Mouse (Mus musculus): ENCODE measurements around the gene Chn2. TPM values are rescaled to one million over a fixed set of nuclear protein-coding genes. Genes with fewer than 3 reads are reported as not detected.
A peak's percentile ranks its signal among the peaks of the same experiment; 100 is the strongest.

Chn2 gene
- polyA plus RNA-seq, 1 experiment from 2014 or later = 7.1 TPM

DNA sequence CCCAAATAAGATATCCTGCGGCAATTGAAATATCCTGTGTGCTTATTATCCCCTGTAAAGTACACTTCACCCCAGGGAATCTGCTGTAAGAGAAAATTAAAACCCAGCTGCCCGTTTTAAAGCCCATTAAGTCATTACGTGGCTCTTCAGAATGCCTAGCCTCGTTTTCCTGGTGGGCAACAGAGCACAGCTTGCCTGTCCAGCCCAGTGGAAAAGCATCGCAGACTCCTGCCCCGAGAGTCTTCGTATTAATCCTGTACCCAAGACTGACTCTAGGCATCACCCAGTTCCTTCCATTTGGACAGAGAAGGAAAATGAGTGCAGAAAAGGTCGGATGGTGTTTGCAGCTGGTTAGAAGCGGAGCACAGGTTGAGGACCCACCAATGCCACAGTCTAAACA lies 29.0 kb upstream of the Chn2 start:
- H3K4me1 ChIP-seq (ENCODE audit: control insufficient read depth in 2 of 2, insufficient read depth in 2 of 2, low read length in 2 of 2) = peaks cover 5 to 6% of the 10 kb centered on the region in 2 experiments; a peak in 3 of 4 replicates
- ATAC-seq (ENCODE audit: insufficient number of reproducible peaks, insufficient read depth, low FRiP score, low read depth) = no peak
- no peaks in the 10 kb centered on the region for H3K36me3 ChIP-seq (ENCODE audit: control insufficient read depth, insufficient read depth, low read length)
- H3K9ac ChIP-seq (ENCODE audit: low read length) = no peak overlapping the region
- no peak overlapping the region for H3K4me3 ChIP-seq (ENCODE audit: control insufficient read depth in 1 of 2, insufficient read depth in 1 of 2, low read depth in 1 of 2, low read length in 2 of 2)
- no peak overlapping the region for H3K27ac ChIP-seq (replicated peaks in 1 of 2; ENCODE audit: control insufficient read depth in 1 of 2, insufficient read depth in 1 of 2, low read depth in 2 of 2, low read length in 2 of 2)
- no peak overlapping the region for H3K4me2 ChIP-seq (ENCODE audit: low read length)
- WGBS = 82% methylated on average over 9 of the region's 9 CpGs
- H3K27me3 ChIP-seq (ENCODE audit: control insufficient read depth, insufficient read depth, low read length) = no peaks in the 10 kb centered on the region
- no peaks in the 10 kb centered on the region for H3K9me3 ChIP-seq (ENCODE audit: control insufficient read depth, low read length)

DNA sequence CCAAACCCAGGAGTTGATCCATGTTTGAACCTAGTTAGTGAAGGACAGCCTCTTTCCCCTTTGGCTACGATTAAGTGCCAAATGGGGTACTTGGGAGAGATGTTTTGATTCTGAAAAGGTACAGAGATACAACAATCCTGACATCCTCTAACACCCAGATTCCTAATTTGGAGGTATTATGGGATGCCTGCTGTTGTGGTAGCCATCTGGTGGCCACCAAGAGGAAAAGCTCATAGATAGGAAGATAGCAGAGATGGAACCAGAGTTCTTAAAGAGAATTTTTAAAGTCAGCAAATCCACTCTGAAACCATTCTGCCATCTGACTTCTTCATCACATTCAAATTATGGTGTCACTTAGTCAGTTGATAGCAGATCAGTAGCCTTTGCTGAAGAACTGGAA lies 27.2 kb upstream of the Chn2 start:
- Histone ChIP-seq H3K27ac (replicated peaks in 1 of 2; ENCODE audit: control insufficient read depth in 1 of 2, insufficient read depth in 1 of 2, low read depth in 2 of 2, low read length in 2 of 2) (no peak overlapping the region), H3K4me2 (ENCODE audit: low read length) (no peak overlapping the region), H3K9me3 (ENCODE audit: control insufficient read depth, low read length) (no peaks in the 10 kb centered on the region), H3K4me3 (ENCODE audit: control insufficient read depth in 1 of 2, insufficient read depth in 1 of 2, low read depth in 1 of 2, low read length in 2 of 2) (no peak overlapping the region), H3K9ac (ENCODE audit: low read length) (no peak overlapping the region), H3K27me3 (ENCODE audit: control insufficient read depth, insufficient read depth, low read length) (no peaks in the 10 kb centered on the region), H3K4me1 (ENCODE audit: control insufficient read depth in 2 of 2, insufficient read depth in 2 of 2, low read length in 2 of 2) (peaks cover 5 to 6% of the 10 kb centered on the region in 2 experiments; a peak in 3 of 4 replicates), H3K36me3 (ENCODE audit: control insufficient read depth, insufficient read depth, low read length) (no peaks in the 10 kb centered on the region)
- no peak for ATAC-seq (ENCODE audit: insufficient number of reproducible peaks, insufficient read depth, low FRiP score, low read depth)
- 86% methylated on average over 1 of the region's 1 CpGs for WGBS

DNA sequence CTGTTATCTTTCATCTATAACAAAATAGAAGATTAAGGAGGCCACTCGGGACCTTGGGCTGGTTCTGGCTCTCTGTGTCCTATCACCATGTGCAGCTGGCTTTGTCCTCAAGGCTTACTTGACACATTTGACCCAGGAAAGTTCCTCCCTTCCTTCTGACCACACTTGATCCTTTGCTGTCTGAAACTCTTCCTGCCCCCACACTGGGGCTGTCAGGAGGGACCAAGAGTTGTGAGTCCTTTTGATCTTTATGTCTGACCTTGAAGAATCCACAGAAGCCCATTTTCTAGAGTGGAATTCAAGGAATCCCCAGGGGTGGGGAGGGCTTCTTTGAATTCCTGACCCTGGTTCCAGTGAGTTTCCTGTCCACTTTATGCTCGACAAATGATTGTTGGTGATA lies 21.3 kb upstream of the Chn2 start:
- no peaks in the 10 kb centered on the region for H3K36me3 ChIP-seq (ENCODE audit: control insufficient read depth, insufficient read depth, low read length)
- no peak overlapping the region for H3K27ac ChIP-seq (replicated peaks in 1 of 2; ENCODE audit: control insufficient read depth in 1 of 2, insufficient read depth in 1 of 2, low read depth in 2 of 2, low read length in 2 of 2)
- no peak for ATAC-seq (ENCODE audit: insufficient number of reproducible peaks, insufficient read depth, low FRiP score, low read depth)
- no peak overlapping the region for H3K4me3 ChIP-seq (ENCODE audit: control insufficient read depth in 1 of 2, insufficient read depth in 1 of 2, low read depth in 1 of 2, low read length in 2 of 2)
- H3K4me1 ChIP-seq (ENCODE audit: control insufficient read depth in 2 of 2, insufficient read depth in 2 of 2, low read length in 2 of 2) = peaks cover 3 to 4% of the 10 kb centered on the region in 2 experiments; a peak in 3 of 4 replicates
- no peak overlapping the region for H3K9ac ChIP-seq (ENCODE audit: low read length)
- H3K4me2 ChIP-seq (ENCODE audit: low read length) = no peak overlapping the region
- 12% methylated on average over 2 of the region's 2 CpGs for WGBS
- H3K9me3 ChIP-seq (ENCODE audit: control insufficient read depth, low read length) = no peaks in the 10 kb centered on the region
- H3K27me3 ChIP-seq (ENCODE audit: control insufficient read depth, insufficient read depth, low read length) = no peaks in the 10 kb centered on the region

DNA sequence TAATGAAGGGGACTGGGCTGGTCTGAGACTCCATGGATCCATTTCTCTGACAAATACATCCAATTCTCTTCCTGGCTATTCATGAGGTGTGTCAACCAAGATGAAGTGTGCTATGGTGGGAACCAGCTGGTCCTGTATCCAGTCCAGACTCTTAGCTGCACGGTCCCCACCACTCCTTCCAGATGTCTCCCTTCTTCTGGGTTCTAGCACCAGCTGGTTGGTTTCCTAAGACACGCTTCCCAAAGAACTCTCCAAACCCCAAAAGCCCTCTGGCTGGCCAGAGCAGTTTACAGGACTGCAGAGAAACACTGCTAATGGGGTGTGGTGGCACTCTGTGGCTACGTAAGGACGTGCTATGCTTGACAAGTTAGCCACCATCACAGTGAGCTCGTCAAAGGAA lies 20.5 kb upstream of the Chn2 start:
- H3K9me3 ChIP-seq (ENCODE audit: control insufficient read depth, low read length) = no peaks in the 10 kb centered on the region
- no peak overlapping the region for H3K4me2 ChIP-seq (ENCODE audit: low read length)
- H3K9ac ChIP-seq (ENCODE audit: low read length) = no peak overlapping the region
- H3K4me3 ChIP-seq (ENCODE audit: control insufficient read depth in 1 of 2, insufficient read depth in 1 of 2, low read depth in 1 of 2, low read length in 2 of 2) = no peak overlapping the region
- no peaks in the 10 kb centered on the region for H3K27me3 ChIP-seq (ENCODE audit: control insufficient read depth, insufficient read depth, low read length)
- 68% methylated on average over 5 of the region's 5 CpGs for WGBS
- H3K36me3 ChIP-seq (ENCODE audit: control insufficient read depth, insufficient read depth, low read length) = no peaks in the 10 kb centered on the region
- no peak overlapping the region for H3K27ac ChIP-seq (replicated peaks in 1 of 2; ENCODE audit: control insufficient read depth in 1 of 2, insufficient read depth in 1 of 2, low read depth in 2 of 2, low read length in 2 of 2)
- peaks cover 3 to 4% of the 10 kb centered on the region in 2 experiments; a peak in 3 of 4 replicates for H3K4me1 ChIP-seq (ENCODE audit: control insufficient read depth in 2 of 2, insufficient read depth in 2 of 2, low read length in 2 of 2)
- no peak for ATAC-seq (ENCODE audit: insufficient number of reproducible peaks, insufficient read depth, low FRiP score, low read depth)

DNA sequence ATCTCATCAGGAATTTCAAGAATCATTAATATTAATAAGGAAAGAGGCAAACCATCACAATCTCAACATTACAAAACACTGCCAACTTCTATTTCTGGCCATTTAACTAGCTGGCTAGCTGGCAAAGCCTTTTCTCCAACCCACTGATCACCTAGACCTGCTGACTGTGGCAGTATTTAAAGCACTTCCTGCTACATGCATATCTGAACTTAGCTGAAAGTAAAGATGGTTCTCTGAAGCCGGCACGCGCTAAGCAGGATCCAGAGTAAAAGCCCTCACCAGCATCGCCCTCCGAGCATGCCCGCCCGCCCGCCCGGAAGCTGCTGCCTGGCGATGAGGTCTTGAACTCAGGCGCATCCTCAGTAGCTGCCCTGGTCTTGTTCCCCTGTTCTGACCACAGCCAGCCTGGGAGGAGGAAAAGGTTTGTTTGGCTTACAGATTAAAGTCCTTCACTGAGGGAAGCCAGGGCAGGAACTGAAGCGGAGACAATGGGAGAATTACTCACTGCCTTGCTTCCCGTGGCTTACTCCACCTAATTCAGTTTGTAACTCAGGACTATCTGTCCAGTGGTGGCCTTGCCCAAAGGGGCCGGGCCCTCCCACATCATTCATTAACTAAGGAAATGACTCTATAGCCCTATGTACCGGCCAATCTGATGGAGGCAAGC lies 18.1 kb upstream of the Chn2 start:
- H3K27me3 ChIP-seq (ENCODE audit: control insufficient read depth, insufficient read depth, low read length) = no peaks in the 10 kb centered on the region
- peak overlapping the region; percentile 23; the same call in 1 of the 2 replicates for H3K4me2 ChIP-seq (ENCODE audit: low read length)
- H3K36me3 ChIP-seq (ENCODE audit: control insufficient read depth, insufficient read depth, low read length) = no peaks in the 10 kb centered on the region
- H3K4me3 ChIP-seq (ENCODE audit: control insufficient read depth in 1 of 2, insufficient read depth in 1 of 2, low read depth in 1 of 2, low read length in 2 of 2) = no peak overlapping the region
- H3K4me1 ChIP-seq (ENCODE audit: control insufficient read depth in 2 of 2, insufficient read depth in 2 of 2, low read length in 2 of 2) = peaks cover 3 to 4% of the 10 kb centered on the region in 2 experiments; a peak in 3 of 4 replicates
- ATAC-seq (ENCODE audit: insufficient number of reproducible peaks, insufficient read depth, low FRiP score, low read depth) = peak; percentile 61
- peak overlapping the region; percentile 26 to 59; a peak in 3 of 4 replicates for H3K27ac ChIP-seq (replicated peaks in 1 of 2; ENCODE audit: control insufficient read depth in 1 of 2, insufficient read depth in 1 of 2, low read depth in 2 of 2, low read length in 2 of 2)
- H3K9me3 ChIP-seq (ENCODE audit: control insufficient read depth, low read length) = no peaks in the 10 kb centered on the region
- 48% methylated on average over 15 of the region's 15 CpGs for WGBS
- H3K9ac ChIP-seq (ENCODE audit: low read length) = no peak overlapping the region

DNA sequence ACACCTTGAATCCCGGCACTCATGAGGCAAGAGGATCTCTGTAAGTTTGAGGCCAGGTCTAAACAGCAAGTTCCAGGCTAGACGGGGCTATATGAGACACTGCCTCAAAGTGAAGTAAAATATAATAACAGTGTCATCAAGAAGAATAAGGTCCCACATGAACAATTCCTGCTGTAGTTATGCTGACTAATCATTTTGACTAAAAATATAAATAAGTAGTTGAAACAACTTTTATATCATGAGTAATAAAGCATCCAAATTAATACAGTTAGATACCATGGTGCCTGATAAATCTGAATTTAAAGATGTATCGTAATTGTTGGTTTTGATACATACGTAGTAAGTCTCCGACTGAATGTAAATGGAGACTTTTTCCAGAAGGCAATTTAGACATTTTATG lies 15.5 kb upstream of the Chn2 start:
- no peaks in the 10 kb centered on the region for H3K27me3 ChIP-seq (ENCODE audit: control insufficient read depth, insufficient read depth, low read length)
- H3K9me3 ChIP-seq (ENCODE audit: control insufficient read depth, low read length) = no peaks in the 10 kb centered on the region
- no peaks in the 10 kb centered on the region for H3K36me3 ChIP-seq (ENCODE audit: control insufficient read depth, insufficient read depth, low read length)
- WGBS = 91% methylated on average over 5 of the region's 5 CpGs
- ATAC-seq (ENCODE audit: insufficient number of reproducible peaks, insufficient read depth, low FRiP score, low read depth) = no peak
- no peak overlapping the region for H3K27ac ChIP-seq (replicated peaks in 1 of 2; ENCODE audit: control insufficient read depth in 1 of 2, insufficient read depth in 1 of 2, low read depth in 2 of 2, low read length in 2 of 2)
- H3K9ac ChIP-seq (ENCODE audit: low read length) = no peak overlapping the region
- H3K4me2 ChIP-seq (ENCODE audit: low read length) = no peak overlapping the region
- no peak overlapping the region for H3K4me3 ChIP-seq (ENCODE audit: control insufficient read depth in 1 of 2, insufficient read depth in 1 of 2, low read depth in 1 of 2, low read length in 2 of 2)
- H3K4me1 ChIP-seq (ENCODE audit: control insufficient read depth in 2 of 2, insufficient read depth in 2 of 2, low read length in 2 of 2) = no peaks in the 10 kb centered on the region

DNA sequence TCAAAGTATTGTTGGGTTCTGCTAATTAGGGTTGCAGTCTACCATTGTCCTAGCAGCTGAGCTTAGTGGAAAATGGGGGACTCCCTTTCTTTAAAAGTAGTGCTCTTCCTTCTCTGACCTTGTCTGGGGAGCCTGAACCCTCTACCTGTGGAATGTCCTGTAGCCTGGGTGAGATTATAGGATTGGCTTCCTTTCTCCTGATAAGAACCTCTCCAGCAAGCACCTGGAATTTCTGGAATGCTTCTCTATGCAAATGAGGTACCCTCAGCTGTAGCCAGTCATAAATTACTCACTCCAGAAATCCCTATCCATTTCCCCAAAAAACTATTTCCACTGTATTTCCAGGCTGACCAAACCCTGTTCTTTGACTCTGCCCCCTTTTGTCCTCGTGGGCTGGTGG lies 10.6 kb upstream of the Chn2 start:
- no peaks in the 10 kb centered on the region for H3K36me3 ChIP-seq (ENCODE audit: control insufficient read depth, insufficient read depth, low read length)
- no peak overlapping the region for H3K9ac ChIP-seq (ENCODE audit: low read length)
- ATAC-seq (ENCODE audit: insufficient number of reproducible peaks, insufficient read depth, low FRiP score, low read depth) = no peak
- H3K4me3 ChIP-seq (ENCODE audit: control insufficient read depth in 1 of 2, insufficient read depth in 1 of 2, low read depth in 1 of 2, low read length in 2 of 2) = no peak overlapping the region
- H3K27ac ChIP-seq (replicated peaks in 1 of 2; ENCODE audit: control insufficient read depth in 1 of 2, insufficient read depth in 1 of 2, low read depth in 2 of 2, low read length in 2 of 2) = no peak overlapping the region
- H3K27me3 ChIP-seq (ENCODE audit: control insufficient read depth, insufficient read depth, low read length) = no peaks in the 10 kb centered on the region
- 57% methylated on average over 1 of the region's 1 CpGs for WGBS
- H3K4me1 ChIP-seq (ENCODE audit: control insufficient read depth in 2 of 2, insufficient read depth in 2 of 2, low read length in 2 of 2) = no peaks in the 10 kb centered on the region; a peak in 1 of 4 replicates
- H3K4me2 ChIP-seq (ENCODE audit: low read length) = no peak overlapping the region
- no peaks in the 10 kb centered on the region for H3K9me3 ChIP-seq (ENCODE audit: control insufficient read depth, low read length)

DNA sequence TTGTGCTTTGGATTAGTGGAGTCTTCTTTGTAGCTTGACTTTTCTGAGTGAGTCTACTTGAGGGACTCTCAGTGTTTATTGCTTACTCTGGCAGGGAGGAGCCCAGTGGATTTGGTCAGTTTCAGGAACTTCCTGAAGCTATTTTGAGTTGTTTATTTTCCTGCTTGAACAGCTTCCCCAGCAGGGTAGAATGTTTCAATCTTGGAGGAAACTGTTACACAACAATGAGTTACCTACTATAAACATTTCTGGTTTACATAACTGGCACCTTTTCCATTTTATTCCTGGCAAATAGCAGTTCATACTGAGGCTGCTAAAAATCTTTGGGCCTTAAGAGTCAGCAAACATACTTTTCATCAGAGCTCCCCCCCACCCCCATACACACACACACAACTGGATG lies 9.0 kb upstream of the Chn2 start:
- no peak for ATAC-seq (ENCODE audit: insufficient number of reproducible peaks, insufficient read depth, low FRiP score, low read depth)
- Histone ChIP-seq H3K4me3 (ENCODE audit: control insufficient read depth in 1 of 2, insufficient read depth in 1 of 2, low read depth in 1 of 2, low read length in 2 of 2) (no peak overlapping the region), H3K4me1 (ENCODE audit: control insufficient read depth in 2 of 2, insufficient read depth in 2 of 2, low read length in 2 of 2) (peaks cover 0 to 2% of the 10 kb centered on the region in 2 experiments; a peak in 2 of 4 replicates), H3K27me3 (ENCODE audit: control insufficient read depth, insufficient read depth, low read length) (no peaks in the 10 kb centered on the region), H3K36me3 (ENCODE audit: control insufficient read depth, insufficient read depth, low read length) (no peaks in the 10 kb centered on the region), H3K9me3 (ENCODE audit: control insufficient read depth, low read length) (no peaks in the 10 kb centered on the region), H3K4me2 (ENCODE audit: low read length) (no peak overlapping the region), H3K27ac (replicated peaks in 1 of 2; ENCODE audit: control insufficient read depth in 1 of 2, insufficient read depth in 1 of 2, low read depth in 2 of 2, low read length in 2 of 2) (no peak overlapping the region), H3K9ac (ENCODE audit: low read length) (no peak overlapping the region)

Measured in heart, embryonic 14.5 days (tissue).